Mouse (Mus musculus) limb, embryonic 11.5 days (tissue): ENCODE results near the gene Fam107b. TPM values are rescaled to one million over a fixed set of nuclear protein-coding genes. Genes with fewer than 3 reads are reported as not detected.

Experiments
- ATAC-seq: fragments of 200-750 bp; cut with Nextera tagmentation; 2 replicates; pipeline ENCODE4 v1.8.0; 2017; ENCODE audit warnings: low read depth; ENCODE audit not compliant: insufficient number of reproducible peaks, low FRiP score, low TSS enrichment
- DNase-seq: peaks from one replicate; pipeline ENCODE4 v3.0.0-alpha.2; 2015; ENCODE audit warnings: low spot score
- H3K27ac ChIP-seq: fragments of 300-500 bp; sonication (generic); replicated peaks from 2 replicates; pipeline ENCODE4 v1.5.1; 2014; ENCODE audit warnings: low read depth, mild to moderate bottlenecking, low read length
- H3K27me3 ChIP-seq: fragments of 300-500 bp; sonication (generic); 2 replicates; pipeline ENCODE4 v1.6.1; 2014; ENCODE audit warnings: mild to moderate bottlenecking, low read length, mixed read lengths; ENCODE audit not compliant: control insufficient read depth, insufficient read depth
- H3K36me3 ChIP-seq: fragments of 300-500 bp; sonication (generic); 2 replicates; pipeline ENCODE4 v1.6.1; 2014; ENCODE audit warnings: mild to moderate bottlenecking, low read length, moderate library complexity, mixed read lengths; ENCODE audit not compliant: control insufficient read depth, insufficient read depth
- H3K4me1 ChIP-seq: fragments of 300-500 bp; sonication (generic); 2 replicates; pipeline ENCODE4 v1.6.1; 2014; ENCODE audit warnings: low read length, mixed read lengths; ENCODE audit not compliant: control insufficient read depth, insufficient read depth
- H3K4me2 ChIP-seq: fragments of 300-500 bp; sonication (generic); 2 replicates; pipeline ENCODE4 v1.6.1; 2014; ENCODE audit warnings: low read depth, mild to moderate bottlenecking, moderate library complexity; ENCODE audit not compliant: severe bottlenecking
- H3K4me3 ChIP-seq: fragments of 300-500 bp; sonication (generic); 2 replicates; pipeline ENCODE4 v1.5.1; 2014; ENCODE audit warnings: low read depth, low read length
- H3K9ac ChIP-seq: fragments of 300-500 bp; sonication (generic); 2 replicates; pipeline ENCODE4 v1.6.1; 2014; ENCODE audit warnings: mild to moderate bottlenecking, low read length
- H3K9me3 ChIP-seq: fragments of 300-500 bp; sonication (generic); 2 replicates; pipeline ENCODE4 v1.6.1; 2016; ENCODE audit warnings: low read length; ENCODE audit not compliant: control insufficient read depth
- WGBS: fragments of 180-500 bp; shearing (Covaris S2); extraction: QIAGEN DNeasy Blood & Tissue Kit; methylation state at CpG from one replicate; pipeline ENCODE4 v1.1.7; 2014; 5-methylcytosine and 5-hydroxymethylcytosine counted together
- polyA plus RNA-seq: library from polyadenylated mRNA; unstranded; fragments of >200 nt; fragmentation: Nextera tagmentation; extraction: Ambion mirVana; gene quantifications from 2 replicates; pipeline ENCODE4 v1.2.1, GENCODE M21; 2014

Fam107b gene
- polyA plus RNA-seq, 1 experiment from 2014 or later: 61.9 TPM

DNA sequence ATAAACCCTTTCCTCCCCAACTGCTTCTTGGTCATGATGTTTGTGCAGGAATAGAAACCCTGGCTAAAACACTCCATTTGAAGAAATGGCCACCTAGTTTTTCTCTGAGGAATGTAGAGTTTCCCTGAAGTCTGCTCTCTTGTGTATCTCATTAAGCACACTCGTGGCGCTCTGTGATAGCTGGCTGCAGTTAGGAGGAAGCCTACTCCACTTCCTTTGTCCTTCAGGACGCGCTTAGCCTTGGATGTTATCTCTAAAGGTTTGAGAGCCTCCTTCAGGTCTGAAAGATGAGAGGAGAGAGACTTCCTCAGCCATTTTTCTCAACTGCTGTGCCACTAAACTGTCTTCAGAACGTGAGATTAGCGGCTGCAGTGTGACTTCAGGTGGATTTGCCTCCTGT, 207.4 kb downstream of the Fam107b start:
- no peak for ATAC-seq
- H3K9me3 ChIP-seq: no peaks in the 10 kb centered on the region
- no peak overlapping the region for H3K4me2 ChIP-seq
- no peak overlapping the region for H3K27ac ChIP-seq
- no peaks in the 10 kb centered on the region for H3K27me3 ChIP-seq
- no peak for DNase-seq
- no peak overlapping the region for H3K9ac ChIP-seq
- H3K4me1 ChIP-seq: no peaks in the 10 kb centered on the region
- H3K4me3 ChIP-seq: no peak overlapping the region
- WGBS: 87% methylated on average over 6 of the region's 6 CpGs
- H3K36me3 ChIP-seq: no peaks in the 10 kb centered on the region; the same call in 1 of the 2 replicates

- no peaks in the 10 kb centered on the region; the same call in 1 of the 2 replicates for H3K36me3 ChIP-seq
- no peaks in the 10 kb centered on the region for H3K27me3 ChIP-seq
- H3K4me2 ChIP-seq: no peak overlapping the region
- ATAC-seq: no peak
- 89% methylated on average over 8 of the region's 8 CpGs for WGBS
- H3K27ac ChIP-seq: no peak overlapping the region
- no peak overlapping the region for H3K4me3 ChIP-seq
- H3K9me3 ChIP-seq: no peaks in the 10 kb centered on the region
- DNase-seq: no peak
- H3K9ac ChIP-seq: no peak overlapping the region
- H3K4me1 ChIP-seq: no peaks in the 10 kb centered on the region
These were observed 215.3 kb downstream of the Fam107b start for GRCm38 (mm10) chr2:3785546-3785945.

GRCm38 (mm10) chr2:3787752-3788423, 217.6 kb downstream of the Fam107b start:
- Histone ChIP-seq H3K4me2 (no peak overlapping the region), H3K27me3 (no peaks in the 10 kb centered on the region), H3K4me3 (no peak overlapping the region), H3K4me1 (no peaks in the 10 kb centered on the region), H3K36me3 (no peaks in the 10 kb centered on the region), H3K27ac (no peak overlapping the region), H3K9ac (no peak overlapping the region), H3K9me3 (no peaks in the 10 kb centered on the region)
- no peak for DNase-seq
- no peak for ATAC-seq

- no peak overlapping the region for H3K27ac ChIP-seq
- DNase-seq (no peak), ATAC-seq (no peak)
- H3K4me1 ChIP-seq: no peaks in the 10 kb centered on the region
- 92% methylated on average over 3 of the region's 3 CpGs for WGBS
- no peaks in the 10 kb centered on the region for H3K27me3 ChIP-seq
- no peaks in the 10 kb centered on the region for H3K9me3 ChIP-seq
- H3K9ac ChIP-seq: no peak overlapping the region
- H3K4me3 ChIP-seq: no peak overlapping the region
- H3K4me2 ChIP-seq: no peak overlapping the region
- H3K36me3 ChIP-seq: no peaks in the 10 kb centered on the region
These were observed 218.1 kb downstream of the Fam107b start for GRCm38 (mm10) chr2:3788424-3788786.

GRCm38 (mm10) chr2:3796543-3796942, 226.3 kb downstream of the Fam107b start:
- no peaks in the 10 kb centered on the region for H3K9me3 ChIP-seq
- H3K27ac ChIP-seq: no peak overlapping the region
- H3K9ac ChIP-seq: no peak overlapping the region
- no peaks in the 10 kb centered on the region for H3K27me3 ChIP-seq
- peaks cover 5% of the 10 kb centered on the region; the same call in 1 of the 2 replicates for H3K4me1 ChIP-seq
- no peak overlapping the region for H3K4me2 ChIP-seq
- no peaks in the 10 kb centered on the region for H3K36me3 ChIP-seq
- DNase-seq (no peak), ATAC-seq (no peak)
- no peak overlapping the region for H3K4me3 ChIP-seq
- WGBS: 75% methylated on average over 5 of the region's 5 CpGs

DNA sequence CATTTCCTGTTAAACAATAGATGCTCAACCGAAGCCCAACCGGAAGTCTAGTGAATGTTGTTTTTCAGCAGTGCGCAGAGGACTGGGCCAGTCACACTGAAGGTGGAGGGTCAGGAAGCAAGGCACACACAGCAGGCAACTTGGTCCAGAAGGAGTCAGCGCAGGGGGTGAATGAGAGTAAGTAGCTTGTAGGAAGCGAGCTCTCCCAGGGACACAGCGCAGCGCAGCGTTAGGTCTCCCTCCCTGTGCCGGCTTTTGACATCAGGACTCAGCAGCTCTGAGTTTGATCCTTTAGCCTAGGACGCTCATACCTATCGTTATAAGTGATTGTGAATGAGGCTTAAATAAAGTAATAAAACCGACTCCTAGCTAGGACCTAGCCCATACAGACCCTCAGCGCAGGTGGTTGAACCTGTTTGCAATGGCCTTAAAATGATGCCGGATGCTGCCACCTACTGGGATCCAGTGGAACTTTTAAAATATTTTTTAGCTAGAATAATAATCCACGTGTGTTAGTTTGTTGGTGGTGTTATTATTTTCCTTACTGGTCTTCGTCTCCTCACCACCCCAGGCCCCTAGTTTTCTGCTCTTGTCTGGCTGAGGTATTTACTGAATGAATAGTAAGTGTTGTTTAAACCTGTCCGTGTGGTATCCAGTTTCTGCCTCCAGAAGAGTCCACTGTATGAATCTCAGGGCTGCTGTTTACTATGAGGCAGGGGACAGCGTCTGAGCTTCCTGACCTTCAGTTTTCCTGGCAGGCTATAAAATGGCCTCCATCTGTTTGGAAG, 229.7 kb downstream of the Fam107b start:
- Histone ChIP-seq H3K27ac (no peak overlapping the region), H3K9me3 (no peaks in the 10 kb centered on the region), H3K4me3 (no peak overlapping the region), H3K36me3 (no peaks in the 10 kb centered on the region), H3K4me1 (peaks cover 5% of the 10 kb centered on the region; the same call in 1 of the 2 replicates), H3K4me2 (peak overlapping the region; percentile 35), H3K27me3 (no peaks in the 10 kb centered on the region), H3K9ac (no peak overlapping the region)
- peak; percentile 70 for DNase-seq
- 21% methylated on average over 18 of the region's 18 CpGs for WGBS
- no peak for ATAC-seq

GRCm38 (mm10) chr2:3800555-3800878, 230.2 kb downstream of the Fam107b start:
- no peak for ATAC-seq
- WGBS: 51% methylated on average over 5 of the region's 5 CpGs
- Histone ChIP-seq H3K27ac (no peak overlapping the region), H3K4me3 (no peak overlapping the region), H3K27me3 (no peaks in the 10 kb centered on the region), H3K9ac (no peak overlapping the region), H3K4me1 (peaks cover 5% of the 10 kb centered on the region; the same call in 1 of the 2 replicates), H3K4me2 (no peak overlapping the region), H3K9me3 (no peaks in the 10 kb centered on the region), H3K36me3 (no peaks in the 10 kb centered on the region)
- no peak for DNase-seq

DNA sequence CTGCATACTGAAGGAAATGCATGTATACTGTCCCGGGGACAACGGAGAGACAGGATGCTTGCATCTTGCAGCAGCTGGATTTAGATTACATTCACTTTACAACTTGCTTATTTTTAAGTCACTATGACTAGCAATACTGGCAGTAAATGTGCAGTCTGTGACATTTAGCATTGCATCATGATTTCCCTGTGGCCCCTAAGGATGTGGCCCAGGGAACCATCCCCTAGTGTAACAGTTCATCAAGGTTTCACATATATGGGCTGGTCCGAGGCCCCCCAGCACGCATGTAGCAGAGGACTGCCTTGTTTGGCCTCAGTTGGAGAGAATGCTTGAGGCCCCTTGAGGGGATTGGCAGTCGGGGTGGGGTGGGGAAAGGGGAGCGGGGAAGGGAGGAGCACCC, 235.5 kb downstream of the Fam107b start:
- Histone ChIP-seq H3K4me2 (no peak overlapping the region), H3K27ac (no peak overlapping the region), H3K9me3 (no peaks in the 10 kb centered on the region), H3K27me3 (no peaks in the 10 kb centered on the region), H3K4me1 (no peaks in the 10 kb centered on the region), H3K9ac (no peak overlapping the region), H3K4me3 (no peak overlapping the region), H3K36me3 (no peaks in the 10 kb centered on the region)
- no peak for ATAC-seq
- WGBS: 66% methylated on average over 6 of the region's 6 CpGs
- no peak for DNase-seq
